In the genomic region with DNA sequence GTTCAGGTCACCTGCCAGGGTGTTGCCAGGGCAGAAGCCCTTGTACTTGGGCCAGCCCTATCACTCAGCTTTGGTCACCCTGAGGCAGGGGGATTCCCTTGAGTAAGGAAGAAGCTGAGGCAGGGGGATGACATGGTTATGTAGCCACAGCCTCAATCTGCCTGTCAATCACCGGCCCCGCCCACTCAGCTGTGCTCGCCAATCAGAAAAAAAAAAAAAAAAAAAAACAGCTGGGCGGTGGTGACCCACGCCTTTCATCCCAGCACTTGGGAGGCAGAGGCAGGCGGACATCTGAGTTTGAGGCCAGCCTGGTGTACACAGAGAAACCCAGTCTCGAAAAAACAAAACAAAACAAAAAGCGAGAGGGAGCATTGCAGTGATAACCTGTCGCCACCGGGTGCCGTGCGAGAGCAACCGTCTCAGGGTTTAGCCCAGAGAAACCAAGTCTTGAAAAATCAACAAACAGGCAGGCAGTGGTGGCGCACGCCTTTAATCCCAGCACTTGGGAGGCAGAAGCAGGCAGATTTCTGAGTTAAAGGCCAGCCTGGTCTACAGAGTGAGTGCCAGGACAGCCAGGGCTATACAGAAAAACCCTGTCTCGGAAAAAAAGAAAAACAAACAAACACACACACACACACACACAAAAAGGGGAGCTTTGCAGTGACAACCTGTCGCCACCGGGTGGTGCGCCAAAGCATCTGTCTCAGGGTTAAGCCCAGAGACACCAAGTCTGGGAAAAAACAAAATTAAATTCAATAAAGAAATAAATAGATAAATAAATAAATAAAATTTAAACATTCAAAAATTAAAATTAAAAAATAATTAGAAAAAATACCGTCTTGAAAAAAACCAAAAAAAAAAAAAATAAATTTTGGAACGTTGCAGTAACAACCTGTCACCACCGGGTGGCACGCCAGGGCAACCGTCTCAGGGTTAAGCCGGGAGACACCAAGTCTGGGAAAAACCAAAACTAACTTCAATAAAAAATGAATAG, we compare ENCODE assay signal across 8 mouse cellular contexts. TPM values are rescaled to one million over a fixed set of nuclear protein-coding genes. Genes with fewer than 3 reads are reported as not detected.
DNase-seq lines count a peak whose midpoint lies in the region.
"Not testable (repeated sequence)": the region's sequence is repeated elsewhere in the genome, so short reads cannot be mapped to it uniquely, and the experiment has no call there.

No protein-coding gene starts in this region.

- intact Hi-C loops in left cerebral cortex, postnatal 25 days (cut with DNase I): not testable (repeated sequence)

- not testable (repeated sequence) for H3K27me3 ChIP-seq in megakaryocyte, embryonic 14.5 days (replicated peaks)

- peaks cover 19% of the 10 kb centered on the region for H3K4me1 ChIP-seq in megakaryocyte, embryonic 14.5 days

- DNase-seq in adipocyte (ENCODE audit: low spot score): peak; percentile 74
- DNase-seq in embryo, embryonic 11 days: peak; percentile 28
- peak; percentile 56 to 70 for DNase-seq in heart, adult 18-20 months
- DNase-seq in kidney, adult 11 months: peak; percentile 64
- peak; percentile 55 to 72 for DNase-seq in left cerebral cortex, postnatal 25 days (ENCODE audit: low spot score in 2 of 2)
- DNase-seq in right cerebral cortex, postnatal 25 days: peak; percentile 66
- peak; percentile 46 for DNase-seq in yolk sac, embryonic 10.5 days (ENCODE audit: low spot score)

- peak overlapping the region; percentile 85 for H3K4me3 ChIP-seq in megakaryocyte, embryonic 14.5 days (replicated peaks)

- not testable (repeated sequence) for H3K36me3 ChIP-seq in megakaryocyte, embryonic 14.5 days (replicated peaks; ENCODE audit: low read length)

- H3K9me3 ChIP-seq in megakaryocyte, embryonic 14.5 days: not testable (repeated sequence)

RNA-seq across cellular contexts. Expression of a gene that starts 31.7 kb away (rescaled TPM):
- total RNA-seq in heart, adult 18-20 months (2021): 10 to 100 TPM; 28.4 to 32.1 TPM
- total RNA-seq in left cerebral cortex, postnatal 25 days (2021): 10 to 100 TPM; 50.6 to 56.9 TPM
- 3.9 and 4.5 TPM in 2 replicates for polyA plus RNA-seq in megakaryocyte, embryonic 14.5 days (2012; ENCODE audit: insufficient read depth, low replicate concordance)

Comparison
In these comparisons a context has a peak if more than half of its experiments do, and no peak if none do; other contexts are left out.
1. Peak in every context shown above with its lines: DNase-seq and H3K4me3 ChIP-seq.